Mouse (Mus musculus) embryonic fibroblast, embryonic 13.5 days (primary cell): ENCODE data around the gene Pea15a.

Experiments
- CTCF ChIP-seq: IDR thresholded peaks from 2 replicates; pipeline ENCODE4 v1.5.1; 2011; ENCODE audit warnings: mild to moderate bottlenecking, control low read depth, low read length, moderate library complexity, borderline replicate concordance; ENCODE audit not compliant: insufficient read depth
- POLR2A ChIP-seq: IDR thresholded peaks from 2 replicates; pipeline ENCODE4 v1.6.1; 2011; ENCODE audit warnings: low read depth, mild to moderate bottlenecking, control low read depth, low read length, moderate library complexity

GRCm38 (mm10) chr1:172228209-172228608, 21.6 kb upstream of the Pea15a start:
- TF ChIP-seq CTCF: no peak
- no peak for TF ChIP-seq POLR2A
